Mouse (Mus musculus) small intestine, adult 2 months (tissue): ENCODE measurements around the gene Olfr1418. TPM values are rescaled to one million over a fixed set of nuclear protein-coding genes. Genes with fewer than 3 reads are reported as not detected.
"Not testable (repeated sequence)": the region's sequence is repeated elsewhere in the genome, so short reads cannot be mapped to it uniquely, and the experiment has no call there.

Experiments used
- H3K27ac ChIP-seq: fragments of 200-500 bp; 2 replicates; pipeline ENCODE4 v1.5.1; 2012; ENCODE audit warnings: low read depth, low read length, control low read depth, inconsistent platforms; ENCODE audit not compliant: insufficient read depth
- H3K27me3 ChIP-seq: fragments of 200-500 bp; 2 replicates; pipeline ENCODE4 v1.6.1; 2012; ENCODE audit warnings: mild to moderate bottlenecking, moderate library complexity, low read length, inconsistent platforms; ENCODE audit not compliant: control insufficient read depth, insufficient read depth
- H3K36me3 ChIP-seq: fragments of 200-500 bp; 2 replicates; pipeline ENCODE4 v1.6.1; 2012; ENCODE audit warnings: mild to moderate bottlenecking, low read length, control low read depth, inconsistent platforms; ENCODE audit not compliant: control insufficient read depth, insufficient read depth
- H3K4me1 ChIP-seq: fragments of 200-500 bp; 2 replicates; pipeline ENCODE4 v1.6.1; 2012; ENCODE audit warnings: low read length, inconsistent platforms, mixed read lengths; ENCODE audit not compliant: control insufficient read depth, insufficient read depth, insufficient read length
- H3K4me3 ChIP-seq: fragments of 200-500 bp; 2 replicates; pipeline ENCODE4 v1.5.1; 2012; ENCODE audit warnings: low read depth, mild to moderate bottlenecking, control low read depth, inconsistent platforms, low read length, moderate library complexity
- CTCF ChIP-seq: fragments of 200-500 bp; IDR thresholded peaks from 2 replicates; pipeline ENCODE4 v1.5.1; 2012; ENCODE audit warnings: low read depth, mild to moderate bottlenecking, control low read depth, inconsistent platforms, low read length, moderate library complexity, mixed read lengths; ENCODE audit not compliant: insufficient replicate concordance, insufficient read length; ENCODE audit errors: extremely low read depth
- POLR2A ChIP-seq: fragments of 200-500 bp; IDR thresholded peaks from 2 replicates; pipeline ENCODE4 v1.6.1; 2012; ENCODE audit warnings: low read depth, mild to moderate bottlenecking, control low read depth, inconsistent platforms, low read length, moderate library complexity
- WGBS: fragments of 180-500 bp; shearing (Covaris S2); methylation state at CpG from one replicate; pipeline ENCODE4 v1.1.7; 2018; 5-methylcytosine and 5-hydroxymethylcytosine counted together
- polyA plus RNA-seq: library from polyadenylated mRNA; depleted of rRNA; stranded (reverse); fragments of >200 nt; gene quantifications from 2 replicates; pipeline ENCODE4 v1.2.3, GENCODE M21; 2012; rRNA removed

The Olfr1418 gene
- polyA plus RNA-seq = not detected in 2 replicates

GRCm38 (mm10) chr19:11860966-11861365 is at the start of gene Olfr1418:
TSS of gene Olfr1418 (minus strand) at chr19:11861066.
- Histone ChIP-seq H3K4me3 (no peak within 1 kb of the TSS), H3K27ac (no peak within 1 kb of the TSS), H3K27me3 (no peaks in the 10 kb centered on the region), H3K36me3 (no peaks in the 10 kb centered on the region), H3K4me1 (no peaks in the 10 kb centered on the region)
- TF ChIP-seq CTCF (no peak), POLR2A (no peak)
- WGBS = 93% methylated on average over 1 of the region's 1 CpGs

DNA sequence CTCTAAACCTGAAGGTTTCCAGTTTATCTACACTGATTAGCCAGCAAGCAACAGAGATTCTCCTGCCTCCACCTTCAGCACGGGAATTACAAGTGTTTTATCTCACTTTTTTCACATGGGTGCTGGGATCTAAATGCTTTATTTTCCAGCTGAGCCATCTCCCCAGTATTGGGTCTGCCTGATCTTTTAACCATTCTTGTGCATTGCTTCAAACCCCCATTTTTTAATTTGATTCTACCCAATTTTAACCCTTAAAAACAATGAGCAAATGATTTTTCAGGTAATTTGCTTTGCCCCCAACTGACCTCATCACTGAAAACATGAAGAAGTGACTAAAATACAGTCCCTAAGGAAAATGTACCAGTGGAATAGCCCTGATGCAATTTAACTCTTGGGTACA is 25.4 kb upstream of the Olfr1418 start, which contains the start of gene Olfr1420:
Olfr1420 (plus strand) TSS at position 301 of the 400 bp plus-strand sequence.
- Histone ChIP-seq H3K4me3 (no peak within 1 kb of the TSS), H3K4me1 (no peaks in the 10 kb centered on the region), H3K36me3 (no peaks in the 10 kb centered on the region), H3K27me3 (no peaks in the 10 kb centered on the region), H3K27ac (no peak within 1 kb of the TSS)
- WGBS = 24% methylated on average over 1 of the region's 1 CpGs
- TF ChIP-seq CTCF = no peak
- no peak for TF ChIP-seq POLR2A

- not testable (repeated sequence) for H3K36me3 ChIP-seq, H3K27ac ChIP-seq, H3K27me3 ChIP-seq, H3K4me1 ChIP-seq, H3K4me3 ChIP-seq
- WGBS = 57% methylated on average over 22 of the region's 22 CpGs
These were observed 17.5 kb upstream of the Olfr1418 start for GRCm38 (mm10) chr19:11878404-11878803.

DNA sequence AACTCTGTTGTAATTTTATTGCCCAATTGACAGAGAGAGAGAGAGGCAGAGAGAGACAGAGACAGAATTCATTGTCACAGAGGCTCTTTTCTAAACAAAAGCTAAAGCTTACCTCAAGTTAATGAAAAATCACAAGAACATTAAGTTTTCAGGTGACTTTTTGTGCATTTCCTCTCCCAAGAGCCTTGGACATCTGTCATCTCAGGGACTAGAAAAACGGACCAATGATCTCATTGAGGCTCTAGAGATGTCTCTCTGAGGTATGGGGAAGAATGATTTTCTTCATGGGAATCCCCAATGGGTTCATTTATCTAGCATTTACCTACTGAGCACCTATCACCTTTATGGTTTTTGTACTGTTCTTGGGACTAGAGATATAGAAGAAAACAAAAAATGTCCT is 14.1 kb upstream of the Olfr1418 start, which contains the start of gene Olfr1419:
Olfr1419 (minus strand) TSS at position 101 of the 400 bp plus-strand sequence.
- Histone ChIP-seq H3K27me3 (no peaks in the 10 kb centered on the region), H3K36me3 (no peaks in the 10 kb centered on the region)
- 15% methylated on average over 1 of the region's 1 CpGs for WGBS

GRCm38 (mm10) chr19:11867837-11868236 is 7.0 kb upstream of the Olfr1418 start:
- 76% methylated on average over 2 of the region's 2 CpGs for WGBS
- H3K4me1 ChIP-seq = no peaks in the 10 kb centered on the region
- H3K4me3 ChIP-seq = no peak overlapping the region
- H3K27ac ChIP-seq = no peak overlapping the region
- no peak for TF ChIP-seq CTCF
- no peaks in the 10 kb centered on the region for H3K36me3 ChIP-seq
- H3K27me3 ChIP-seq = no peaks in the 10 kb centered on the region

More for the DNA sequence above, 14.1 kb upstream of the Olfr1418 start, which contains the start of gene Olfr1419:
- Histone ChIP-seq H3K27ac (no peak within 1 kb of the TSS), H3K4me3 (no peak within 1 kb of the TSS), H3K4me1 (no peaks in the 10 kb centered on the region)
- no peak for TF ChIP-seq POLR2A
- TF ChIP-seq CTCF = no peak

DNA sequence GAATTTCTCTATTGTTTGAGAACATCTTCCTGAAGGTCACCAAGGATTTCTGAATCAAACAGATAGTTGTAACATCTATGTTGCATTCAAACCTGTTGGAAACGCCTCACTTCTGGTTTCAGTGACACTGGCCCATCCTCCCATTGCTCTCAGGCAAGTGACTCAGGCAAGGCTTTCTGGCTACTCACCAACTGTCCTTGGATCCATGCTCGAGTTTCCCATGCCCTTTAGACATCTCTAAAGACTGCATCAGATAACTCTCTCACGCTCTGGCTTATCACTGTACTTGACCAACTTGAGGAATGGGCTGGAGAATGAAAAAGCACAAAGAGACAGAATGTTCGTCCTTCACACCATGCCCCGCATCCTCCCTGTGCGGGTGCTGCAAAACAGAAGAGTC is 4.4 kb downstream of the Olfr1418 start:
- Histone ChIP-seq H3K27me3 (no peaks in the 10 kb centered on the region), H3K4me3 (no peak overlapping the region), H3K36me3 (no peaks in the 10 kb centered on the region), H3K4me1 (no peaks in the 10 kb centered on the region), H3K27ac (no peak overlapping the region)
- no peak for TF ChIP-seq POLR2A
- no peak for TF ChIP-seq CTCF
- WGBS = 66% methylated on average over 6 of the region's 6 CpGs

DNA sequence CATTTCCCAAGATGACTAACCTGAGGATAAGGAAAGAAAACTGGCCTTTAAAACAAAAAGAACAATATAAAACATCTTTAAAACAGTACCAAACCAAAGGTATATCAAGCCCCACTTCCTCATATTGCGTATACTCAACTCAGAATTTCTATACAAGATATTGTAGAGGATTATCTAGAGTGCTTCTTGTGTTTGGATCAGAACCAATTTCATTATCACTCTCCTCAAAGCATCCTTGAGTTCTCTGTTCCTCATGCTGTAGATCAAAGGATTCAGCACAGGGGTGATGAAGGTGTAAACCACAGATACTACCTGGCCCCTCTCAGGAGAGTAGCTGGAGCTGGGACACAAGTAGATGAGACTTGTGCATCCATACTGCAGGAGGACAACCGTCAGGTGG is 6.0 kb downstream of the Olfr1418 start:
- no peaks in the 10 kb centered on the region for H3K4me1 ChIP-seq
- TF ChIP-seq CTCF (no peak), POLR2A (no peak)
- no peak overlapping the region for H3K27ac ChIP-seq
- H3K36me3 ChIP-seq = no peaks in the 10 kb centered on the region
- H3K27me3 ChIP-seq = no peaks in the 10 kb centered on the region
- 86% methylated on average over 2 of the region's 2 CpGs for WGBS
- H3K4me3 ChIP-seq = no peak overlapping the region

DNA sequence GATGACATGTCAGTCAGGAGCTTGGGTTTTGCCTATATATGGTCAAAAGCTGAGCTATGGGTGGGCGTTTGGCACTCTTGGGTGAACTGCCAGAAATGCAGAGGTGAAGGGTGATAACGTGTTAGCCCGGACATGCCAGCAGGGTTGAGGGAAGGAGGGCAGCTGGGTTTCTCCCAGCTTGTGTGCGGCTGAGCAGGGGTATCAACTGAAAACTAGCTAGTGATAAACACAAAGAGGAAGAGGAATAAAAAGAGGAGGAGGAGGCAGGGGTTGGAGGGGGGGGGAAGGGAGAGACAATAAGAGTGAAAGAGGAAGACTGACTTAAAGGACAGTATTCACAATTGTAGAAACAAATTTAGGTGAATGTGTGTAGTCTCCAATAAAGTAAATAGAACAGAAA is 8.2 kb downstream of the Olfr1418 start:
- Histone ChIP-seq H3K27me3 (no peaks in the 10 kb centered on the region), H3K27ac (no peak overlapping the region), H3K36me3 (no peaks in the 10 kb centered on the region), H3K4me1 (no peaks in the 10 kb centered on the region), H3K4me3 (no peak overlapping the region)
- TF ChIP-seq POLR2A = no peak
- TF ChIP-seq CTCF = no peak
- 53% methylated on average over 4 of the region's 4 CpGs for WGBS
